Mouse (Mus musculus) MEL (cell line): Measurements from ENCODE around the gene Mbd6. TPM values are rescaled to one million over a fixed set of nuclear protein-coding genes. Genes with fewer than 3 reads are reported as not detected.

Experiments
- DNase-seq: peaks from one replicate; pipeline ENCODE4 v3.0.0; 2011; ENCODE audit warnings: low read depth, low spot score
- H3K27ac ChIP-seq: 2 replicates; pipeline ENCODE4 v1.5.1; 2012; ENCODE audit warnings: low read depth, mild to moderate bottlenecking, control low read depth, low read length, moderate library complexity; ENCODE audit not compliant: control insufficient read depth
- H3K27me3 ChIP-seq, 2 experiments: fragments of 150-350 bp in 1 of 2; sonication (generic) in 1 of 2; 2 replicates each; pipeline ENCODE4 v1.6.1; 2012; ENCODE audit warnings: low read length in 2 of 2, mild to moderate bottlenecking in 2 of 2, improper control_type of control experiment in 1 of 2, moderate library complexity in 1 of 2; ENCODE audit not compliant: insufficient read depth in 2 of 2, control insufficient read depth in 1 of 2
- H3K36me3 ChIP-seq, 2 experiments: 2 replicates each; pipeline ENCODE4 v1.6.1; 2012 to 2014; ENCODE audit warnings: low read length in 2 of 2, improper control_type of control experiment in 1 of 2, inconsistent platforms in 1 of 2, mild to moderate bottlenecking in 1 of 2; ENCODE audit not compliant: insufficient read depth in 2 of 2, control insufficient read depth in 1 of 2
- H3K4me1 ChIP-seq, 2 experiments: fragments of 150-350 bp in 1 of 2; sonication (generic) in 1 of 2; 2 replicates each; pipeline ENCODE4 v1.6.1; 2012; ENCODE audit warnings: low read length in 2 of 2, improper control_type of control experiment in 1 of 2, mild to moderate bottlenecking in 1 of 2; ENCODE audit not compliant: insufficient read depth in 2 of 2, control insufficient read depth in 1 of 2
- H3K4me3 ChIP-seq, 2 experiments: fragments of 150-350 bp in 1 of 2; sonication (generic) in 1 of 2; 2 replicates each; pipeline ENCODE4 v1.5.1; 2012; ENCODE audit warnings: low read depth in 2 of 2, low read length in 2 of 2, mild to moderate bottlenecking in 2 of 2, moderate library complexity in 2 of 2, control low read depth in 1 of 2, improper control_type of control experiment in 1 of 2; ENCODE audit not compliant: control insufficient read depth in 1 of 2, insufficient read depth in 1 of 2
- H3K79me2 ChIP-seq: 2 replicates; pipeline ENCODE4 v1.6.1; 2012; ENCODE audit warnings: mild to moderate bottlenecking, low read length, moderate library complexity; ENCODE audit not compliant: control insufficient read depth, poor library complexity, insufficient read depth
- H3K9ac ChIP-seq: 2 replicates; pipeline ENCODE4 v1.6.1; 2012; ENCODE audit warnings: low read depth, mild to moderate bottlenecking, control low read depth, low read length, moderate library complexity; ENCODE audit not compliant: control insufficient read depth, poor library complexity, severe bottlenecking
- H3K9me3 ChIP-seq: fragments of 150-350 bp; sonication (generic); replicated peaks from 2 replicates; pipeline ENCODE4 v1.6.1; 2012; ENCODE audit warnings: mild to moderate bottlenecking, low read length, improper control_type of control experiment, moderate library complexity; ENCODE audit not compliant: insufficient read depth
- BHLHE40 ChIP-seq: IDR thresholded peaks from 2 replicates; pipeline ENCODE4 v1.6.1; 2012; ENCODE audit warnings: low read depth, mild to moderate bottlenecking, inconsistent platforms, low read length, improper control_type of control experiment, borderline replicate concordance
- CHD1 ChIP-seq: IDR thresholded peaks from 2 replicates; pipeline ENCODE4 v1.6.1; 2012; ENCODE audit warnings: low read depth, mild to moderate bottlenecking, inconsistent platforms, low read length, improper control_type of control experiment
- ELF1 ChIP-seq: IDR thresholded peaks from 2 replicates; pipeline ENCODE4 v1.6.1; 2014; ENCODE audit warnings: low read depth, mild to moderate bottlenecking, inconsistent platforms, low read length, improper control_type of control experiment, moderate library complexity
- ETS1 ChIP-seq: IDR thresholded peaks from 2 replicates; pipeline ENCODE4 v1.6.1; 2012; ENCODE audit warnings: low read depth, mild to moderate bottlenecking, inconsistent platforms, low read length, improper control_type of control experiment, moderate library complexity
- GABPA ChIP-seq: IDR thresholded peaks from 2 replicates; pipeline ENCODE4 v1.6.1; 2012; ENCODE audit warnings: low read depth, mild to moderate bottlenecking, inconsistent platforms, low read length, improper control_type of control experiment, moderate library complexity
- HCFC1 ChIP-seq: IDR thresholded peaks from 2 replicates; pipeline ENCODE4 v1.6.1; 2012; ENCODE audit warnings: low read depth, mild to moderate bottlenecking, inconsistent platforms, low read length, improper control_type of control experiment, moderate library complexity
- MAX ChIP-seq: IDR thresholded peaks from 2 replicates; pipeline ENCODE4 v1.6.1; 2011; ENCODE audit warnings: low read length, improper control_type of control experiment
- MXI1 ChIP-seq: IDR thresholded peaks from 2 replicates; pipeline ENCODE4 v1.6.1; 2011; ENCODE audit warnings: mild to moderate bottlenecking, low read depth, low read length, improper control_type of control experiment
- MYB ChIP-seq: IDR thresholded peaks from 2 replicates; pipeline ENCODE4 v1.6.1; 2011; ENCODE audit warnings: mild to moderate bottlenecking, low read depth, low read length, improper control_type of control experiment
- MYC ChIP-seq: IDR thresholded peaks from 2 replicates; pipeline ENCODE4 v1.6.1; 2011; ENCODE audit warnings: low read depth, mild to moderate bottlenecking, low read length, improper control_type of control experiment, moderate library complexity
- NELFE ChIP-seq: IDR thresholded peaks from 2 replicates; pipeline ENCODE4 v1.6.1; 2011; ENCODE audit warnings: low read depth, low read length, improper control_type of control experiment
- POLR2A ChIP-seq, 2 experiments: IDR thresholded peaks; 2 replicates each; pipeline ENCODE4 v1.6.1; 2011 to 2012; ENCODE audit warnings: low read length in 2 of 2, mild to moderate bottlenecking in 2 of 2, control low read depth in 1 of 2, improper control_type of control experiment in 1 of 2, low read depth in 1 of 2, moderate library complexity in 1 of 2; ENCODE audit not compliant: control insufficient read depth in 1 of 2, insufficient read depth in 1 of 2, poor library complexity in 1 of 2
- POLR2AphosphoS2 ChIP-seq: IDR thresholded peaks from 2 replicates; pipeline ENCODE4 v1.6.1; 2011; ENCODE audit warnings: low read length, improper control_type of control experiment
- POLR2AphosphoS5 ChIP-seq: IDR thresholded peaks from 2 replicates; pipeline ENCODE4 v1.6.1; 2012; ENCODE audit warnings: low read depth, borderline replicate concordance, mild to moderate bottlenecking, inconsistent platforms, low read length, moderate library complexity, mixed read lengths
- SIN3A ChIP-seq: IDR thresholded peaks from 2 replicates; pipeline ENCODE4 v1.6.1; 2012; ENCODE audit warnings: low read length, improper control_type of control experiment, inconsistent platforms
- SMC3 ChIP-seq: IDR thresholded peaks from 2 replicates; pipeline ENCODE4 v1.6.1; 2011; ENCODE audit warnings: low read depth, low read length, improper control_type of control experiment
- TBP ChIP-seq: IDR thresholded peaks from 2 replicates; pipeline ENCODE4 v1.8.0; 2011; ENCODE audit warnings: low read depth, low read length, improper control_type of control experiment
- TCF12 ChIP-seq: IDR thresholded peaks from 2 replicates; pipeline ENCODE4 v1.6.1; 2014; ENCODE audit warnings: low read depth, mild to moderate bottlenecking, inconsistent platforms, low read length, improper control_type of control experiment, moderate library complexity
- UBTF ChIP-seq: IDR thresholded peaks from 2 replicates; pipeline ENCODE4 v1.6.1; 2012; ENCODE audit warnings: low read depth, mild to moderate bottlenecking, inconsistent platforms, low read length, improper control_type of control experiment, moderate library complexity, borderline replicate concordance; ENCODE audit not compliant: insufficient read depth
- USF2 ChIP-seq, 2 experiments: IDR thresholded peaks; 2 replicates each; pipeline ENCODE4 v1.6.1; 2011 to 2012; ENCODE audit warnings: improper control_type of control experiment in 2 of 2, low read length in 2 of 2, borderline replicate concordance in 1 of 2, inconsistent platforms in 1 of 2, low read depth in 1 of 2, mild to moderate bottlenecking in 1 of 2; ENCODE audit not compliant: insufficient read depth in 1 of 2
- ZC3H11A ChIP-seq: IDR thresholded peaks from 2 replicates; pipeline ENCODE4 v1.6.1; 2012; ENCODE audit warnings: low read depth, mild to moderate bottlenecking, inconsistent platforms, low read length, improper control_type of control experiment
- ZMIZ1 ChIP-seq: IDR thresholded peaks from 2 replicates; pipeline ENCODE4 v1.6.1; 2012; ENCODE audit warnings: low read depth, mild to moderate bottlenecking, inconsistent platforms, low read length, improper control_type of control experiment, moderate library complexity
- ZNF384 ChIP-seq: IDR thresholded peaks from 2 replicates; pipeline ENCODE4 v1.6.1; 2012; ENCODE audit warnings: low read depth, mild to moderate bottlenecking, inconsistent platforms, low read length, improper control_type of control experiment
- polyA plus RNA-seq, 2 experiments: library from polyadenylated mRNA; stranded (reverse) in 1 of 2; unstranded in 1 of 2; fragments of >175 nt in 1 of 2; fragments of >200 nt in 1 of 2; gene quantifications; 2 replicates each; pipeline versions ENCODE4 v1.2.1 to v1.2.4; 2012; ENCODE audit warnings: low replicate concordance in 2 of 2, low read depth in 1 of 2; ENCODE audit not compliant: insufficient read length in 2 of 2, insufficient read depth in 1 of 2, missing spikeins in 1 of 2
- total RNA-seq: library from RNA; depleted of rRNA; stranded (reverse); fragments of 300-350 nt; gene quantifications from 2 replicates; pipeline ENCODE4 v1.2.3, GENCODE M21; 2012

The Mbd6 gene
- total and polyA plus RNA-seq, 3 experiments = 4.2 to 44.8 TPM; not detected in 1

GRCm38 (mm10) chr10:127289573-127290191 is 864 bp upstream of the Mbd6 start:
- Histone ChIP-seq H3K4me3 (peak overlapping the region; percentile 52 to 59), H3K4me1 (peaks cover 0 to 23% of the 10 kb centered on the region in 2 experiments; a peak in 2 of 4 replicates), H3K9ac (peak overlapping the region; percentile 93), H3K9me3 (no peaks in the 10 kb centered on the region), H3K36me3 (peaks cover 11 to 22% of the 10 kb centered on the region in 2 experiments), H3K79me2 (peaks cover 69% of the 10 kb centered on the region), H3K27me3 (no peaks in the 10 kb centered on the region), H3K27ac (peak overlapping the region; percentile 100)
- peak; percentile 91 for DNase-seq
- peak; percentile 9; the same call in 1 of the 2 replicates for TF ChIP-seq HCFC1
- TF ChIP-seq ETS1 = peak; percentile 23
- no peak for TF ChIP-seq SMC3
- no peak; the same call in 1 of the 2 replicates for TF ChIP-seq TCF12
- TF ChIP-seq UBTF = 0 out of 2 replicates have a peak, but pooled peaks have one; percentile 21
- TF ChIP-seq ZC3H11A = no peak
- TF ChIP-seq MYB = no peak
- TF ChIP-seq ZNF384 = peak; percentile 68
- TF ChIP-seq ZMIZ1 = peak; percentile 80
- no peak for TF ChIP-seq BHLHE40
- TF ChIP-seq POLR2AphosphoS5 = 0 out of 2 replicates have a peak, but pooled peaks have one; percentile 3
- TF ChIP-seq CHD1 = peak; percentile 98
- TF ChIP-seq POLR2AphosphoS2 = peak; percentile 88; the same call in 1 of the 2 replicates
- peak; percentile 55 for TF ChIP-seq MAX
- no peak for TF ChIP-seq GABPA
- no peak for TF ChIP-seq ELF1
- TF ChIP-seq MXI1 = peak; percentile 79
- TF ChIP-seq NELFE = peak; percentile 66
- TF ChIP-seq TBP = peak; percentile 67
- peak; percentile 44; the same call in 1 of the 2 replicates for TF ChIP-seq MYC
- TF ChIP-seq USF2 (IDR thresholded peaks at IDR 0.05; ENCODE audit: borderline replicate concordance in 1 of 2, insufficient read depth in 1 of 2, low read depth in 1 of 2, low read length in 2 of 2) = no peak; a peak in 1 of 4 replicates
- peak; percentile 67 for TF ChIP-seq SIN3A
- peak; percentile 67 to 75; a peak in 3 of 4 replicates for TF ChIP-seq POLR2A (IDR thresholded peaks at IDR 0.05; ENCODE audit: control insufficient read depth in 1 of 2, insufficient read depth in 1 of 2, low read depth in 1 of 2, low read length in 2 of 2, poor library complexity in 1 of 2)
- TF ChIP-seq, all 39 proteins: peak for 15
